Mouse (Mus musculus): ENCODE results near the gene Pga5.

Pga5 gene

GRCm38 (mm10) chr19:10661919-10662318, 16.0 kb downstream of the Pga5 start:
- no peak for DNase-seq

DNA sequence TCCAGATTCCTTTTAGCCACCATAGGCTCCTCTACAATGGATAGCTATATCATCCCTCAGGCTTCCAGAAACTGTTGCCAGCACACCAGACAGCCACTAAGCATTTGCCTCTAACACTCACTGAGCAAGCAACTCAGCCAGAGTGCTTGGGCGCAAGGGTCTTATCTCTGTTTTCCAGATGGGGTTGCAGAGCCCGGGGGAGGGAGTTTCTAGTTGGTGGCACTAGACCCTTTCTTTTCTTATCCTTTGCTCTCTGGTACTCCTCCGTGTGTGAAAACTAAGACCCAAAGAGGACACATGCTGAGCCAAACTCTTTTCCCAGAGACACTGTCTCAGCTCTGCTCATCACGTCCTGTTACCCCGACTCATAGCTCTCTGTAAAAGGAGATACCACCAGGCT, 16.5 kb downstream of the Pga5 start:
- DNase-seq: no peak

GRCm38 (mm10) chr19:10658406-10658805, 19.5 kb downstream of the Pga5 start:
- DNase-seq: no peak

DNA sequence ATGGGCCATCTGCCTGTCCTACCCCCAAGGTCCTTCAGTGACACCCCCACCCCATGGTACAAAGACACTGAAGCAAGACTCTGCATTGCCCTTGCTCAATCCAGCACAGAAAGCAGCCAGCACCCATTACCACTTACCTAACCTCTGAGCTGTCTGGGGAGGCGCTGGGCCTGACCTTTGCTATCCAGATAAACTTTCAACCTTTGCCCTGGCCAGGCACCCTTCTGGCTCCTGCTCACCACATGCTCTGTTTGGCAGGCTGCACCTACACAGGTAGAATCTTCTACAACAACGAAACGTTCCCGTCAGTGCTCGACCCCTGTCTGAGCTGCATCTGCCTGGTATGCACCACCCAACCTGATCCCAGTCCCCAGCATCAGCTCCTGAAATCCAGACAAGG, 20.1 kb downstream of the Pga5 start:
- DNase-seq: no peak

DNA sequence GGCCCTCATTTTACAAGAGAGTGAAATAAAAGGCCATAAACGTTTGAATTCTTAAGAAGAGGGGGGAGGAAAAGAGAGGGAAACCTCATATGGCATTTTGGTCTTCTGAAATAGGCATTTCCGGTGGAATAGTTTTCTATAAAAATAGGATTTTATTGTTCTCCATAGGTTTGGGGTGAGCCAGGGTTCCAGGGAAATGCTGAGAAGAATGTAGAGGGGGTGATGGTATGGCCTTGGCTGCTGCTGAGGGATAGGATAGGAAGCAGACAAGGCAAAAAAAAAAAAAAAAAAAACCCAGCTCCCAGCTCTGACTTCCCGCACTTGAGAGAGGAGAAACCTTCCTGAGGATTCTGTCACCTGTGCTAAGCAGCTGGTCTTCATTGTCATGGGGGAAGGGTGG, 21.8 kb downstream of the Pga5 start:
- no peak for DNase-seq

DNA sequence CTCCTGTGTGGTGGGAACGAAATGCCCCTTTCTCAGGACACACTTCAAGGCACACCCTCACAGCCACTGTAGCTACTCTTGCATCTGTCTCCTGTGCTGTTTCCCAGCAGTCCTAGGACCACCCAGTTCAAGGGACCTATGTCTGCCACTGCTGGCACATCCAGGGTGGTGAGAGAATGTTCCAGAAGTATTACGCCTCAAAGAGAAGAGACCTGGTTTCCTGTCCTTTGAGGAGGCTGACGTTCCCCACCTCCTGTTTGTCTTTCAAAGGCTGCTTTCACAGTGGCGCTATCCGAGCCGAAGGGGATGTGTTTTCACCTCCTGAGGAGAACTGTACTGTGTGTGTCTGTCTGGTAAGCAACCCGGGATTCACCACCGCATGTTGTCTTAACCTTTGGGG, 29.7 kb downstream of the Pga5 start:
- DNase-seq: no peak

DNA sequence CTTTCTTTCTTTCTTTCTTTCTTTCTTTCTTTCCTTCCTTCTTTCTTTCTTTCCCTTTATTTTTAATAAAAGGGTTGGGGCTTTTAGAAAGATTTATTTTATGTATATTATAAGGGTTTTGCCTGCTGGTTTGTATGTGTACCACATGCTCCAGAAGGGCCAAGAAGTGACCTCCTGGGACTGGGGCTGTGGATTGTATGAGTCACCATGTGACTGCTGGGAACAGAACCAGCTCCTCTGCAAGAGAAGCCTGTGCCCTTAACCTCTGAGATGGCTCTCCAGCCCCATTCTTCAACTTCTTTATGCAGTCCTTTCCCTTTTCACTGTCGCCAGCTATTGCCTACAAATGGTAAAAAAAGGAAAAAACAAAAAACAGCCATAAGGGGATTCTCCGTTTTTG, 32.3 kb downstream of the Pga5 start:
- no peak for DNase-seq

DNA sequence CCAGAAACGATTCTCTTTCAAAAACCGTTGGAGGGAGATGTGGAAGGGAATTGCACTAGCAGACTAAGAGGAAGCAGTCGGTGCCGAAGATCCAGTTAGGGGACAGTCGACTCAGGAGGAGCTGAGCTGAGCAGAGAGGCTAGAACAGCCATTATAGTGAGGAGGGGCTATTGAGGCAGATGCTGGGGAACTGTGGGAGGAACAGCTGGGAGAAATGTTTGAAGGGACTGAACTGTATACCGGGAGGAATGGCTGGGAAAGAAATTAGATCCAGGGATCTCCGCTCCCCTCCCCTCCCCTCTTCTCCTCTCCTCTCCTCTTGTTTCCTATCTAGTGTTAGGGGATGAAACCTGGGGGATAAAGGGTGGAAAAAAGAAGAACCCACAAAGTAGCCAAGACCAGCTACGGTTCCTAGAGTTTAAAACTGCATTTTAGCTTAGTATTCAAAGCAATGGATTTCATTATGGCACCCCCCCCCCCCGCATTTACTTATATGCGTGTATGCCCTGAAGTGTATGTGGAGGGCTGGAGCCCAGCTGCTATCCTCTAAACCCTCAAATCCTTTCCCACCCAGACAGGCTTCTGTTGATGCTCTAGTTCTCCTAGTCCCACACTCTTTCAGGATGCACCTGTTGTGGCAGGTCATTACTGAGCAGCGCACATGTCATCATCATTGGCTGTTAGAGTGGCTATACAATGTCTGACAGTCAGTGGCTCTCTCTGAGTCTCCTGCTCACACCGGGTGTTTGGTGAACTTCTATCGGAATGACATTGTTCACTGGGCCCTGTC, 37.1 kb downstream of the Pga5 start:
- DNase-seq: no peak

DNA sequence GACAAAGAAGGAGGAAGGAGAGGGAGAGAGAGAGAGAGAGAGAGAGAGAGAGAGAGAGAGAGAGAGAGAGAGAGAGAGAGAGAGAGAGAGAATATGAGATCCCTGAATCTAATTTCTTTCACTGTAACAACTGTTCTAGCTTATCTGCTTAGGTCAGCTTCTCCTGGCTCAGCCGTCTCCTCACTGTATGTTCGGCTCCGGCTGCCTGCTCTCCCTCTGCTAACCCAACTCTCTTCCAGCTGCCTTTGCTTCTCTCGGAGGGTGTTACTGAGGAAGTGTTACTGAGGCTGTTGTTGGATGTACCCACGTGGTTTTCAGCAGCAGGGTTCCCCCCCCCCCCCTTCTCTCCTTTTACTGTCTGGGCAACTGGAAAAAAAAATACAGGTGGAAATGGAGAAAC, 37.8 kb downstream of the Pga5 start:
- DNase-seq: no peak

DNA sequence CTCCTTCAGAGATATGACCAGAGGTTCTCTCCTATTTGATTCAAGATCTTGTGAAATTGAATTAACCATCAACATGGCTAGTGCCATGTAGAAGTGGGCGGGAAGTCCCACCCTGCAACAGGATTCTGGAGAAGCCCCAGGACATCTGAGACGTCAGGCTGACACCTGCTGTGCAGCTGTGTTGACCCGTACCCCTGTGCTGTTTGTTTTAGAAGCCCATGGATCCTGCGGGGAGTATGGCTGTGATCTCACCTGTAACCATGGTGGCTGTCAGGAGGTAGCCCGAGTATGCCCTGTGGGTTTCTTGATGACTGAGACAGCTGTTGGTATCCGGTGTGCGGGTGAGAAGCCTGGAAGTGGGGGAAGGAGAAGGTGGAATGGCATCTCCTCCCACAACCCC, 40.0 kb downstream of the Pga5 start:
- no peak for DNase-seq

- DNase-seq: peak; percentile 52
Observed at GRCm38 (mm10) chr19:10634872-10635318, 43.0 kb downstream of the Pga5 start.

DNA sequence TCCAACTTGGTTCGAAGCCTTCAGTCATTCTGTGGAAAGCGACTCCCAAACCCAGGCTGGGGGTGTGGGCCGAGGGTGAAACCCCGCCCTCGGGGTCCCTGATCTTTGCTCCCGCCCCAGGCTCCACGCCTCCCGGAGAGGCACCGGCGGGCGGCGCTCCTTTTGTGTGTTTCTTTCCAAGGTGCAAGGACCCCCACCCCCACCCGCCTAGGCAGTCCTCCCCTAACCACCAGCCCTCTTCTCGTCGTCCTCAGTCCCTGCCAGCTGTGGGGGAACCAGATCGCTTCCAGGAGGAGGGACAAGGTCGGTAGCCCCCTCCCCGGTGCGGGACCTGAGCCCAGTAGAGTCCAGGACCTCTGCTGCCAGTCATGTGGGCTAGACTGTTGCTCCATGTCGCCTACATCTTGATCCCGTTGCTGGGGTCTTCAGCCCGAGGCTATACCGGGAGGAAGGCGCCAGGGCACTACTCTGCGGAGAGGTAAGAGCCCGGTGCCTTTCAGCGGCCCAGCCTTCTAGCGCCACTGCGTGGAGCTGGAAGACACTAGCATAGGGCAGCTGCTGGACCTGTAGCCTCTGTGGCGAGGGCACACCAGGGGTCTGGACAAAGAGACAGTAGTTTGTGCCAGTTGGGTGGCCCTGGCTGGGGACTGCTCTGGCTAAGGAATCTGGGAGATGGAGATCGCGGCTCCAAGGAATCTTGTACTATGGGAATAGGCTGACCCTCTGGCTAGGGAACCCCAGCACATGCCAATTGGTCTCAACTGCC, 43.6 kb downstream of the Pga5 start, which contains the start of gene Vwce:
Gene Vwce, plus strand, starts transcription at position 108 of the 766 bp plus-strand sequence.
- DNase-seq: peak; percentile 42
